Comparison of ENCODE assay signal across 9 mouse cellular contexts in the genomic region with DNA sequence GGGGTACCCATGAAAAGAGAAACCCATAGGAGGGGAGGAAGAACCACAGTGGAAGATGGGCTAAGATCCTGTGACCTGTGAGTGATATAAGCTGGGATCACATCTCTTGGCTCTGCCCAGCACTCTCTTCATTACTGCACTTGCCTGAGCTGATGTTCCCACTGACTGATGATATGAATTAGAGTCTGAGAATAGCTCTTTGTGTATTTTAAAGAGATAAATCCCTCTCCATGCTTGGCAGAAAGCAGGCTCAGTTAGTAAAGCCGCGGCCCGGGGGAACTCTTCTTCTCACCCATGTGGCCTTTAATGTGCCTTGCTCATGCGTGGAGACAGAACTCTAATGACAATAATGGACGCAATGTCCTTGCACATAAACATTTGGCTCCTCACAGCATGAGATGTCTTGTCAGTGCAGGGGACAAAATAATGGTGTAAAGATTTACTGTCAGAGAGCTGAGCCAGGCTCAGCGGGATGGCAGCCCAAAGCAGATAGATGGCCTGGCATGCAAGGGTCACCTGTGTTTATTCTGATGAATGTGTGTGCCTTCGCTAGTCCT.
DNase-seq lines count a peak whose midpoint lies in the region; ATAC-seq and TF ChIP-seq lines count a peak whose summit lies in the region.
"Had no signal": no experiment of that assay in that cellular context is flagged by ENCODE, and none has a peak within 500 bp of the region (broad histone marks: within the 10 kb centered on the region; RNA-seq: fewer than 3 reads in every experiment).

No protein-coding gene starts in this region.

- 7% methylated on average over 7 of the region's 7 CpGs for WGBS in cerebellum, adult 2 months
- 17% methylated on average over 7 of the region's 7 CpGs for WGBS in hindbrain, embryonic 16.5 days
- 8% methylated on average over 7 of the region's 7 CpGs for WGBS in neural tube, embryonic 13.5 days

- ATAC-seq in hindbrain, embryonic 16.5 days = peak; percentile 79
- peak; percentile 94 for ATAC-seq in neural tube, embryonic 13.5 days (ENCODE audit: low read depth)

- H3K4me2 ChIP-seq in hindbrain, embryonic 16.5 days (ENCODE audit: low read length) = no peak overlapping the region
- H3K4me2 ChIP-seq in neural tube, embryonic 13.5 days = peak overlapping the region; percentile 16; the same call in 1 of the 2 replicates
- H3K4me2 ChIP-seq: limb, embryonic 13.5 days had no signal

- TF ChIP-seq CTCF in cerebellum, adult 2 months (IDR thresholded peaks at IDR 0.05; ENCODE audit: borderline replicate concordance, insufficient read depth, low read depth, low read length) = no peak

- no peak overlapping the region for H3K9ac ChIP-seq in hindbrain, embryonic 16.5 days (ENCODE audit: low read depth, low read length)
- no peak overlapping the region for H3K9ac ChIP-seq in neural tube, embryonic 13.5 days
- H3K9ac ChIP-seq: limb, embryonic 13.5 days had no signal

- H3K4me3 ChIP-seq in cerebellum, adult 2 months (replicated peaks; ENCODE audit: insufficient read depth, low read depth, low read length) = no peak overlapping the region
- H3K4me3 ChIP-seq in hindbrain, embryonic 16.5 days (ENCODE audit: low read length) = no peak overlapping the region
- no peak overlapping the region for H3K4me3 ChIP-seq in neural tube, embryonic 13.5 days
- H3K4me3 ChIP-seq: limb, embryonic 13.5 days had no signal

- H3K27ac ChIP-seq in cerebellum, adult 2 months (ENCODE audit: insufficient read depth, low read length) = no peak overlapping the region
- no peak overlapping the region; the same call in 1 of the 2 replicates for H3K27ac ChIP-seq in hindbrain, embryonic 16.5 days (ENCODE audit: low read depth, low read length)
- peak overlapping the region; percentile 67 for H3K27ac ChIP-seq in neural tube, embryonic 13.5 days (replicated peaks)
- H3K27ac ChIP-seq: limb, embryonic 13.5 days had no signal

- H3K36me3 ChIP-seq in hindbrain, embryonic 16.5 days (ENCODE audit: control insufficient read depth, insufficient read depth, low read length) = no peaks in the 10 kb centered on the region
- H3K36me3 ChIP-seq in neural tube, embryonic 13.5 days = no peaks in the 10 kb centered on the region
- H3K36me3 ChIP-seq: limb, embryonic 13.5 days had no signal

- peak; percentile 37 to 67 for DNase-seq in cerebellum, adult 2 months
- DNase-seq in cerebellum, postnatal 36 days = peak; percentile 12 to 40
- DNase-seq in adrenal gland, adult (ENCODE audit: inconsistent age in 2 of 2, low spot score in 1 of 2) = no peak
- no peak for DNase-seq in lung, postnatal 25 days (ENCODE audit: low spot score)
- no peak for DNase-seq in yolk sac, embryonic 10.5 days (ENCODE audit: low spot score)
- DNase-seq: kidney, postnatal 25 days had no signal

- H3K9me3 ChIP-seq in hindbrain, embryonic 16.5 days (ENCODE audit: control insufficient read depth, low read length) = no peaks in the 10 kb centered on the region
- H3K9me3 ChIP-seq in neural tube, embryonic 13.5 days = no peaks in the 10 kb centered on the region
- H3K9me3 ChIP-seq: limb, embryonic 13.5 days had no signal

- TF ChIP-seq POLR2A in cerebellum, adult 2 months (IDR thresholded peaks at IDR 0.05; ENCODE audit: borderline replicate concordance, insufficient read depth, low read length) = no peak

- H3K4me1 ChIP-seq in cerebellum, adult 2 months (ENCODE audit: control insufficient read depth, insufficient read depth, low read length) = peaks cover 4% of the 10 kb centered on the region
- peaks cover 4% of the 10 kb centered on the region for H3K4me1 ChIP-seq in hindbrain, embryonic 16.5 days (ENCODE audit: control insufficient read depth, insufficient read depth, low read depth, low read length)
- peaks cover 10% of the 10 kb centered on the region for H3K4me1 ChIP-seq in neural tube, embryonic 13.5 days (replicated peaks)
- H3K4me1 ChIP-seq: limb, embryonic 13.5 days had no signal

- no peaks in the 10 kb centered on the region for H3K27me3 ChIP-seq in cerebellum, adult 2 months (ENCODE audit: control insufficient read depth, insufficient read depth, low read length)
- no peaks in the 10 kb centered on the region for H3K27me3 ChIP-seq in hindbrain, embryonic 16.5 days (replicated peaks; ENCODE audit: control insufficient read depth, insufficient read depth, low read length)
- no peaks in the 10 kb centered on the region for H3K27me3 ChIP-seq in neural tube, embryonic 13.5 days
- H3K27me3 ChIP-seq: limb, embryonic 13.5 days had no signal

Comparison
In these comparisons a context has a peak if more than half of its experiments do, and no peak if none do; other contexts are left out.
1. DNase-seq: peak in cerebellum, adult 2 months (2 of 2) and cerebellum, postnatal 36 days (2 of 2); none in adrenal gland, adult (0 of 2), lung, postnatal 25 days (single experiment) and yolk sac, embryonic 10.5 days (single experiment).